Mouse (Mus musculus): ENCODE results near the gene Hist2h2ac. TPM values are rescaled to one million over a fixed set of nuclear protein-coding genes. Genes with fewer than 3 reads are reported as not detected.
"Not testable (repeated sequence)": the region's sequence is repeated elsewhere in the genome, so short reads cannot be mapped to it uniquely, and the experiment has no call there.

Gene Hist2h2ac
- polyA plus RNA-seq, 1 experiment from 2014 or later = 4.7 TPM

DNA sequence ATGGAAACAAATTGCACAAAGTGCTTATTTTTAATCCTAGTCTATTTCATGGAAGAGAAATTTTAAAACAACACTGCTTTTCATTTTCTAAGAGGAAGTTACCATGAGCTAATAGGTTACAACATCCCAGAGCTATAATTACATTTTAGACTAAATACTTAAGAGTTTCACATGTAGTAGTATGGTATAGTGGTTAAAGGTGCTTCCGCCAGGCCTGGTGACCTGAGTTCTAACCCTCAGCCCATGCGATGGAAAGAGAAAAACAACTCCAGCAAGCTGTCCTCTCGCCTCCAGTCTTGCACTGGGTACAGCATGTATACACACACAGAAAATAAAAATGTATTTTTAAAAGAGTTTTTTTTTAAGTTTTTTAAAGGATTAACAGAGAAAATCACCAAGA is 31.1 kb upstream of the Hist2h2ac start:
- Histone ChIP-seq H3K4me3 (ENCODE audit: low read length) (no peak overlapping the region), H3K9ac (ENCODE audit: low read depth, low read length) (no peak overlapping the region), H3K36me3 (ENCODE audit: control insufficient read depth, insufficient read depth, low read length) (no peaks in the 10 kb centered on the region), H3K4me2 (ENCODE audit: low read depth, low read length) (no peak overlapping the region), H3K4me1 (ENCODE audit: control insufficient read depth, insufficient read depth, low read length) (peaks cover 19% of the 10 kb centered on the region), H3K27ac (ENCODE audit: low read length) (no peak overlapping the region), H3K9me3 (ENCODE audit: control insufficient read depth, low read length) (no peaks in the 10 kb centered on the region), H3K27me3 (replicated peaks; ENCODE audit: control insufficient read depth, insufficient read depth, low read length) (no peaks in the 10 kb centered on the region)
- 84% methylated on average over 3 of the region's 3 CpGs for WGBS
- ATAC-seq = no peak

DNA sequence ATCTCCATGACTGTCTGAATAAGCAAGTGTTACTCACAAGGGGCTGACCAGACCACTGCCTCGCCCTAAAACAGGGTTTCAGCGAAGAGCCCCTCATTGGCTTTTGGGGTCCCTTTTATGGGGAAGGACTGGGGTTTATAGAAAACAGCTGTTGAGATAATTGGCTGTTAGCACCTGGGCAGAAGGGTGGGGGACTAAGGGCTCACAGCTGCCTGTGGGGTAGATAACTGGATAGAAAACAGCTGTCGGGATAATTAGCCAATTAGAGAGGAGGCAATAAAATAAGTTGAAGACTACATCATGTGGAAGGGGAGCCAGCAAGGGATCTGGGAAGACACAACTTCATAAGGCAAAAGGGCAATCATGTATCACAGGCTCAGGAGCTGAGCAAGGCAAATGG is 30.2 kb upstream of the Hist2h2ac start:
- Histone ChIP-seq H3K4me2 (ENCODE audit: low read depth, low read length) (no peak overlapping the region), H3K4me3 (ENCODE audit: low read length) (no peak overlapping the region), H3K36me3 (ENCODE audit: control insufficient read depth, insufficient read depth, low read length) (no peaks in the 10 kb centered on the region), H3K27ac (ENCODE audit: low read length) (no peak overlapping the region), H3K27me3 (replicated peaks; ENCODE audit: control insufficient read depth, insufficient read depth, low read length) (no peaks in the 10 kb centered on the region), H3K4me1 (ENCODE audit: control insufficient read depth, insufficient read depth, low read length) (peaks cover 16% of the 10 kb centered on the region), H3K9ac (ENCODE audit: low read depth, low read length) (no peak overlapping the region), H3K9me3 (ENCODE audit: control insufficient read depth, low read length) (no peaks in the 10 kb centered on the region)
- 55% methylated on average over 3 of the region's 3 CpGs for WGBS
- ATAC-seq = no peak

DNA sequence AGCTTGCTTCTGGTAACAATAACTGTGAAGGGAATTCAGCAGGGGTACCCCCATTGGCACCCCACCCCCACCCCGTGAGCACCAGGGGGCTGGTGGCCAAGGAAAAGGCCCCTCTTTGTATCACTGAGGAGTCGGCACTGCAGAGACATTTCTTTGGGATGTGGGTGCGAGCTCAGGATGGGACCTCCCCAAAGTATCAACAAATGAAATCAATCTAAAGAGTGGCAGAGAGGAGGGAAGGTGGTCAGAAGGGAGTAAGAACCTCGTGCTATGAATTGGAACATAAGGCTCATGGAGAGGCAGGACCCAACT is 28.3 kb upstream of the Hist2h2ac start:
- Histone ChIP-seq H3K9ac (ENCODE audit: low read depth, low read length) (0 out of 2 replicates have a peak overlapping the region, but pooled peaks have one; percentile 37), H3K9me3 (ENCODE audit: control insufficient read depth, low read length) (no peaks in the 10 kb centered on the region), H3K4me2 (ENCODE audit: low read depth, low read length) (peak overlapping the region; percentile 56), H3K27ac (ENCODE audit: low read length) (no peak overlapping the region), H3K36me3 (ENCODE audit: control insufficient read depth, insufficient read depth, low read length) (no peaks in the 10 kb centered on the region), H3K4me1 (ENCODE audit: control insufficient read depth, insufficient read depth, low read length) (peaks cover 19% of the 10 kb centered on the region), H3K4me3 (ENCODE audit: low read length) (peak overlapping the region; percentile 50; the same call in 1 of the 2 replicates), H3K27me3 (replicated peaks; ENCODE audit: control insufficient read depth, insufficient read depth, low read length) (no peaks in the 10 kb centered on the region)
- 51% methylated on average over 4 of the region's 4 CpGs for WGBS
- ATAC-seq = no peak

DNA sequence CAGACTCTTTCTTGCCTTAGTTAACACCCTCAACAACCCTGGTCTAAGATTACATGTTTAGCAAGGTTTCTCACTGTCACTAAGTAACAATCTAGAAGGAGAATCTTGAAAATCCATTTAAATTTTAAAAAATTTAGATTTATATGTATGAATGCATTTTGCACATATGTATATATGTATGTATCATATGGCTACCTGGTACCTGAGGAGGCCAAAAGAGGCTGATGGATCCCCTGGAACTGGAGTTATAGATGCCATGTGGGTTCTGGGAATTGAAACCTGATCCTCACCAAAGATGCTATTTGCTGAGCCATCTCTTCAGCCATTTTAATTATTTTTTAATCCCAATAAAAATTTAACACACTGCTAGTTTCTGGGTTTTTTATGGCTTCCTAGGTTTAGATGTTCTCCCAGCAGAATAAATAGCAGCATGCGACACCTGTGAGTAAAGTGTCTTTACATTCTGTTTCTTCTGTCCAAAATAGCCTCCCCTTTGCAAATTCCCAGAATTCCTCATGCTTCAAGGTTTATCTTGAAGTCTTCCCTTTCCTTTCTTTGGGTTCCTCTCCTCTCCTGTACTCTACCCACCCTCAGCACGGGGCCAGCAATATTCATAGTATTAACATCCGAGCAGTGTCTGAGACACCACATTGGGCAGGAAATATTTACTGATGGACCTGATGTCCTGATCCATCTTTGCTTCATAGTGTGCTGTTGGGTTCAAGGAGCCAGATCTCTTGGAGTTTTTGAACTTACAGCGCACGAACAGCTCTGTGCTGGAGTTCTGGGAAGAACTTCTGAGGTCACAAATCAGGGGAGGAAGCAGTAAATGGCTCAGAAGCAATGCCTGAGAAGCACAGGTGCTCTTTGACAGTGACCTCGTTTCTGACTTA is 27.7 kb upstream of the Hist2h2ac start:
- Histone ChIP-seq H3K27ac (ENCODE audit: low read length) (0 out of 2 replicates have a peak overlapping the region, but pooled peaks have one; percentile 9), H3K36me3 (ENCODE audit: control insufficient read depth, insufficient read depth, low read length) (no peaks in the 10 kb centered on the region), H3K9me3 (ENCODE audit: control insufficient read depth, low read length) (no peaks in the 10 kb centered on the region), H3K4me2 (ENCODE audit: low read depth, low read length) (peak overlapping the region; percentile 56), H3K4me3 (ENCODE audit: low read length) (peak overlapping the region; percentile 50), H3K4me1 (ENCODE audit: control insufficient read depth, insufficient read depth, low read length) (peaks cover 23% of the 10 kb centered on the region), H3K9ac (ENCODE audit: low read depth, low read length) (0 out of 2 replicates have a peak overlapping the region, but pooled peaks have one; percentile 37), H3K27me3 (replicated peaks; ENCODE audit: control insufficient read depth, insufficient read depth, low read length) (no peaks in the 10 kb centered on the region)
- WGBS = 34% methylated on average over 6 of the region's 6 CpGs
- no peak for ATAC-seq

DNA sequence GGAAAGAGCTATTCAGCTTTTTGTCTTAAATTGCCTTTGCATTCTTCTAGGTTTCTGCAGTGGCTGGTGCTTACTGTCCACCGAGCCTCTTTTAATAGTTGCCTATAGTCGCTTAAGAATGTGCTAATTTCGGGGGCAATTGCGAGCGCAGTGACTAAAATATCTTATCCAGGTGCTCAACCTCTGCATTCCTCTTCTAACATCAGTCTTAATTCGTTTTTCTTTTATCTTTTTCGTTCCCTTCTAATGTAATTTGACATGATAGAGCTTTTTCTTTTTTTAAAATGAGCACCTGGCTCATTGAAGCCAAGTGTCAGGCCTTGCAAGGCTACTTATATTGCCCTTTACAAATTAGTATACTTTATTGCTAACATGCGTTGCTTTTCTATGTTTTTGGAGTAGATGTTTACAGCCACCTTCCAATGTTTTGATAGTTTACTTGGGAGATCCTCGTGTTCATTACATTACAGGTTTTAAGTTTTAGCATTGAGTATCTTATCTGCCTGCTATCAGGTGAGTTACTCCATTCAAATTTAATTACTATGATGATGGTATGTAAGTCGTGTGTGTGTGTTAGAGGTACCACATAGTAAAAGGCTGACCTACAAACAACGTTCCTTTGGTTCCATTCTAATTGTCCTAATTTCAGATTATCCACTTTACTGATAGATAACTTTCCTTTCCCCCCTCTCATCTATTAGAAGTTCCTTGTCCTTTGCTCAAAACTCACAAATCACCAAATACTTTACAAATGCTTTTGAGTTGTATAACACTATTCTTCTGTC is 26.9 kb upstream of the Hist2h2ac start:
- H3K9me3 ChIP-seq (ENCODE audit: control insufficient read depth, low read length) = no peaks in the 10 kb centered on the region
- ATAC-seq = no peak

DNA sequence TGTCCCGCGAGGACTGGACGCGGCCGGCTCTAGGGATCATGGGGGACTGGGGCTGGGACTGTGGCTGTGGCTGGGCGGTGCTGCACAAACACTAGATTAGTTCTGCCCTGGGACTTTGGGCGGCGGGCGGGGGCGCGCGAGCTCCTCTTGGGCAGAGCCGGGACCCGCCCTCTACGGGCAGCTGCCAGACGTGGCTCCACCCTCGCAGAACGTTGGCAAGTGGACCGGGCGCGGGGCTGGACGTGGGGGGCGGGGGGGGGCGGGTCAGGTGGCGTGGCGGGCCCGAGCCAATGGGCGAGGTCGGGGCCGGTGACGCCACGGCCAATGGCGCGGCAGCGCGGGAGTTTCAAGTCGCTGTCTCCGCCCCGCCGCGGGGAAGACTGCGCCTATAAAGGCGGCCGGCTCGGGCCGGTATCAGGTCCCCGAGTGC is 25.8 kb upstream of the Hist2h2ac start, which contains the start of gene Hist2h3c1:
Gene Hist2h3c1, plus strand, starts transcription at position 259 of the 430 bp plus-strand sequence.
- H3K27me3 ChIP-seq (replicated peaks; ENCODE audit: control insufficient read depth, insufficient read depth, low read length); H3K9me3 ChIP-seq (ENCODE audit: control insufficient read depth, low read length); H3K36me3 ChIP-seq (ENCODE audit: control insufficient read depth, insufficient read depth, low read length): not testable (repeated sequence)
- peak within 1 kb of the TSS; percentile 56 for H3K4me2 ChIP-seq (ENCODE audit: low read depth, low read length)
- WGBS = 0% methylated on average over 6 of the region's 47 CpGs
- H3K9ac ChIP-seq (ENCODE audit: low read depth, low read length) = peak within 1 kb of the TSS; percentile 62
- H3K4me1 ChIP-seq (ENCODE audit: control insufficient read depth, insufficient read depth, low read length) = peaks cover 23% of the 10 kb centered on the region
- H3K27ac ChIP-seq (ENCODE audit: low read length) = peak within 1 kb of the TSS; percentile 50
- H3K4me3 ChIP-seq (ENCODE audit: low read length) = peak within 1 kb of the TSS; percentile 50
- ATAC-seq = peak; percentile 92

More for the DNA sequence above, 26.9 kb upstream of the Hist2h2ac start:
- H3K4me3 ChIP-seq (ENCODE audit: low read length) = peak overlapping the region; percentile 50
- H3K27me3 ChIP-seq (replicated peaks; ENCODE audit: control insufficient read depth, insufficient read depth, low read length) = no peaks in the 10 kb centered on the region
- H3K36me3 ChIP-seq (ENCODE audit: control insufficient read depth, insufficient read depth, low read length) = no peaks in the 10 kb centered on the region
- WGBS = 4% methylated on average over 11 of the region's 11 CpGs
- peak overlapping the region; percentile 50 for H3K27ac ChIP-seq (ENCODE audit: low read length)
- H3K4me2 ChIP-seq (ENCODE audit: low read depth, low read length) = peak overlapping the region; percentile 56
- peaks cover 23% of the 10 kb centered on the region for H3K4me1 ChIP-seq (ENCODE audit: control insufficient read depth, insufficient read depth, low read length)
- peak overlapping the region; percentile 62 for H3K9ac ChIP-seq (ENCODE audit: low read depth, low read length)

DNA sequence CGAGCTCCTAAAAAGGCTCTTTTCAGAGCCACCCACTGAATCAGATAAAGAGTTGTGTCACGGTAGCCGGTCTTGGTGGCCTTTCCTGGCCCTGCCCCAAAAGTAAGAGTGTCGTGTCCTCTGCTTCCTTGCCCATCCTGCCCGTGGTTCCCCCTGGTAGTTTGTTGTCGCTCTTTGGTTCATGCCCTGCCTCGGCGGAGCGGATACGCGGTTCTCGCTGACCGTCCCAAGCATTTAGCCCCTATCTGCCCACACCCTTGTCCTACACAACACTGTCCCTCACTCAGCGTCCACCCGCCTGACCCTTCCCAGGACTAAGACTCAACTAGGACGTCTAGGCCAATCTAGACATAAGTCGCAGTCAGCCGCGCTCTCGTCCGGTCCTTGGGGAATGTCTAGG is 25.3 kb upstream of the Hist2h2ac start:
- not testable (repeated sequence) for H3K9ac ChIP-seq (ENCODE audit: low read depth, low read length); H3K27ac ChIP-seq (ENCODE audit: low read length); ATAC-seq; H3K36me3 ChIP-seq (ENCODE audit: control insufficient read depth, insufficient read depth, low read length); H3K9me3 ChIP-seq (ENCODE audit: control insufficient read depth, low read length); H3K4me2 ChIP-seq (ENCODE audit: low read depth, low read length); H3K27me3 ChIP-seq (replicated peaks; ENCODE audit: control insufficient read depth, insufficient read depth, low read length)
- peaks cover 23% of the 10 kb centered on the region for H3K4me1 ChIP-seq (ENCODE audit: control insufficient read depth, insufficient read depth, low read length)
- H3K4me3 ChIP-seq (ENCODE audit: low read length) = peak overlapping the region; percentile 38
- 1% methylated on average over 10 of the region's 21 CpGs for WGBS

DNA sequence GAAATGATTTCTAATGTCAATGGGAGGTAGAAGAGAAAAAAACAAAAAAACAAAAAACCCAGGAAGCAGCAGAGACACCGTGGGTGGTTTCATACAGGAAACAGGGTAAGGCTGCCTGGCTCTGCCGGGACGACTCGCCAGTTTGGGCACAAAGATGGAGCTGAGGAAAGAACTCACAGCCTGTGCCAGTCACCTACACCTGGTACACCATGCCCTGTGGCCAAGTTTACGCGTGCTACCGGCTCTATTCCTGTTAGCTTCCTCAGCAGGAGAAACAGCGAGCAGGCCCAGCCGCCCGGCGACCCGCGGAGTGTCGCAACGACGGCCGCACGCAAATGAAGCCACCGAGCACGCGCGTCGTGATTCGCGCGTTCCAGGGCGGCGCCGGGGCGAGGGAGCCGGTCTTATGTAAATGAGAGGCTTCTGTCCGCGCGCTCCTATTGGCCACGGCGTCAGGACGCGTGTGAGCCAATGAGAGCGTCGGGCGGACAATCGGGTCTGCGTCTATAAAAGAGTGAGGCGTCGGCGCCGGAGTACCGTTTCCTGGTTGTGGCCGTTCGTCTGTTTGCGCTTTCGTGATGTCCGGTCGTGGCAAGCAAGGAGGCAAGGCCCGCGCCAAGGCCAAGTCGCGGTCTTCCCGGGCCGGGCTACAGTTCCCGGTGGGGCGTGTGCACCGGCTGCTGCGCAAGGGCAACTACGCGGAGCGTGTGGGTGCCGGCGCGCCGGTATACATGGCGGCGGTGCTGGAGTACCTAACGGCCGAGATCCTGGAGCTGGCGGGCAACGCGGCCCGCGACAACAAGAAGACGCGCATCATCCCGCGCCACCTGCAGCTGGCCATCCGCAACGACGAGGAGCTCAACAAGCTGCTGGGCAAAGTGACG is 24.6 kb upstream of the Hist2h2ac start, which contains the start of gene Hist2h2aa1:
Gene Hist2h2aa1, plus strand, starts transcription at position 495 of the 884 bp plus-strand sequence.
- H3K4me2 ChIP-seq (ENCODE audit: low read depth, low read length) = peak within 1 kb of the TSS; percentile 40
- ATAC-seq = peak; percentile 85
- H3K9ac ChIP-seq (ENCODE audit: low read depth, low read length) = peak within 1 kb of the TSS; percentile 65
- H3K9me3 ChIP-seq (ENCODE audit: control insufficient read depth, low read length); H3K27me3 ChIP-seq (replicated peaks; ENCODE audit: control insufficient read depth, insufficient read depth, low read length); H3K36me3 ChIP-seq (ENCODE audit: control insufficient read depth, insufficient read depth, low read length): not testable (repeated sequence)
- peak within 1 kb of the TSS; percentile 84 for H3K27ac ChIP-seq (ENCODE audit: low read length)
- H3K4me1 ChIP-seq (ENCODE audit: control insufficient read depth, insufficient read depth, low read length) = peaks cover 23% of the 10 kb centered on the region
- WGBS = 0% methylated on average over 29 of the region's 88 CpGs
- peak within 1 kb of the TSS; percentile 41 for H3K4me3 ChIP-seq (ENCODE audit: low read length)
